Mouse (Mus musculus) urinary bladder, postnatal 10 days (tissue): ENCODE measurements around the gene Omd.

Source experiments
- DNase-seq: peaks from one replicate; pipeline ENCODE4 v3.0.0; 2022; ENCODE audit warnings: low spot score

Omd gene

GRCm38 (mm10) chr13:49608589-49609322 lies 26.5 kb downstream of the Omd start:
- DNase-seq, result no peak

GRCm38 (mm10) chr13:49617021-49617420 lies 34.8 kb downstream of the Omd start:
- no peak for DNase-seq

- DNase-seq, result no peak
Measured at GRCm38 (mm10) chr13:49618365-49618764, 36.1 kb downstream of the Omd start.

- no peak for DNase-seq
Measured at GRCm38 (mm10) chr13:49623216-49623615, 41.0 kb downstream of the Omd start.

GRCm38 (mm10) chr13:49628167-49628566 lies 45.9 kb downstream of the Omd start:
- no peak for DNase-seq

- no peak for DNase-seq
Measured at GRCm38 (mm10) chr13:49629076-49629475, 46.8 kb downstream of the Omd start.

- DNase-seq, result no peak
Measured at GRCm38 (mm10) chr13:49639965-49640364, 57.7 kb downstream of the Omd start.
